Mouse (Mus musculus) hindbrain, postnatal 0 days (tissue): ENCODE measurements around the gene Chsy1. TPM values are rescaled to one million over a fixed set of nuclear protein-coding genes. Genes with fewer than 3 reads are reported as not detected.

Experiments used
- ATAC-seq: fragments of 200-750 bp; cut with Nextera tagmentation; 2 replicates; pipeline ENCODE4 v1.8.0; 2017; ENCODE audit warnings: mild to moderate bottlenecking, moderate TSS enrichment, moderate library complexity
- DNase-seq: peaks from one replicate; pipeline ENCODE4 v3.0.0-alpha.2; 2015; ENCODE audit warnings: low spot score
- H3K27ac ChIP-seq: fragments of 300-500 bp; sonication (generic); 2 replicates; pipeline ENCODE4 v1.5.1; 2014; ENCODE audit warnings: mild to moderate bottlenecking
- H3K27me3 ChIP-seq: fragments of 300-500 bp; sonication (generic); 2 replicates; pipeline ENCODE4 v1.6.1; 2014; ENCODE audit warnings: low read length, mixed read lengths; ENCODE audit not compliant: insufficient read depth
- H3K36me3 ChIP-seq: fragments of 300-500 bp; sonication (generic); 2 replicates; pipeline ENCODE4 v1.6.1; 2014; ENCODE audit warnings: low read length, mixed read lengths; ENCODE audit not compliant: insufficient read depth
- H3K4me1 ChIP-seq: fragments of 300-500 bp; sonication (generic); 2 replicates; pipeline ENCODE4 v1.6.1; 2014; ENCODE audit warnings: antibody characterized with exemption, low read length, mixed read lengths; ENCODE audit not compliant: insufficient read depth
- H3K4me2 ChIP-seq: fragments of 300-500 bp; sonication (generic); 2 replicates; pipeline ENCODE4 v1.6.1; 2014; ENCODE audit warnings: low read depth, mild to moderate bottlenecking, low read length, moderate library complexity, mixed read lengths
- H3K4me3 ChIP-seq: fragments of 300-500 bp; sonication (generic); 2 replicates; pipeline ENCODE4 v1.5.1; 2014; ENCODE audit warnings: low read length
- H3K9ac ChIP-seq: fragments of 300-500 bp; sonication (generic); replicated peaks from 2 replicates; pipeline ENCODE4 v1.6.1; 2014; ENCODE audit warnings: mild to moderate bottlenecking, low read length, moderate library complexity, mixed read lengths
- H3K9me3 ChIP-seq: fragments of 300-500 bp; sonication (generic); 2 replicates; pipeline ENCODE4 v1.6.1; 2016; ENCODE audit warnings: low read length, mixed read lengths
- CTCF ChIP-seq: IDR thresholded peaks from 2 replicates; pipeline ENCODE4 v1.5.1; 2016; ENCODE audit warnings: antibody characterized with exemption, control low read depth, low read depth
- WGBS: fragments of 180-500 bp; shearing (Covaris S2); extraction: QIAGEN DNeasy Blood & Tissue Kit; methylation state at CpG from one replicate; pipeline ENCODE4 v1.1.7; 2014; 5-methylcytosine and 5-hydroxymethylcytosine counted together
- polyA plus RNA-seq: library from polyadenylated mRNA; unstranded; fragments of >200 nt; fragmentation: Nextera tagmentation; extraction: Ambion mirVana; gene quantifications from 2 replicates; pipeline ENCODE4 v1.2.1, GENCODE M21; 2015
- total RNA-seq: library from RNA; depleted of rRNA; stranded (reverse); fragments of >200 nt; gene quantifications from 2 replicates; pipeline ENCODE4 v1.2.3, GENCODE M21; 2014

Chsy1 gene
- total and polyA plus RNA-seq, 2 experiments from 2014 or later, result 7.9 to 32.9 TPM

GRCm38 (mm10) chr7:66116906-66117482, 7.7 kb downstream of the Chsy1 start:
- no peak for ATAC-seq
- H3K36me3 ChIP-seq, result no peaks in the 10 kb centered on the region
- no peaks in the 10 kb centered on the region for H3K27me3 ChIP-seq
- H3K4me2 ChIP-seq, result no peak overlapping the region
- H3K9me3 ChIP-seq, result no peaks in the 10 kb centered on the region
- WGBS, result 80% methylated on average over 8 of the region's 8 CpGs
- DNase-seq, result no peak
- no peak for TF ChIP-seq CTCF
- H3K4me1 ChIP-seq, result peaks cover 7% of the 10 kb centered on the region
- no peak overlapping the region for H3K27ac ChIP-seq
- H3K9ac ChIP-seq, result no peak overlapping the region
- H3K4me3 ChIP-seq, result no peak overlapping the region

GRCm38 (mm10) chr7:66118046-66118445, 8.7 kb downstream of the Chsy1 start:
- H3K9ac ChIP-seq, result no peak overlapping the region
- H3K36me3 ChIP-seq, result no peaks in the 10 kb centered on the region
- H3K4me2 ChIP-seq, result no peak overlapping the region
- 91% methylated on average over 3 of the region's 3 CpGs for WGBS
- peaks cover 7% of the 10 kb centered on the region for H3K4me1 ChIP-seq
- H3K27me3 ChIP-seq, result no peaks in the 10 kb centered on the region
- TF ChIP-seq CTCF, result no peak
- ATAC-seq (no peak), DNase-seq (no peak)
- no peak overlapping the region for H3K4me3 ChIP-seq
- no peak overlapping the region for H3K27ac ChIP-seq
- H3K9me3 ChIP-seq, result no peaks in the 10 kb centered on the region

- Histone ChIP-seq H3K9ac (no peak overlapping the region), H3K4me1 (peaks cover 7% of the 10 kb centered on the region; the same call in 1 of the 2 replicates), H3K36me3 (no peaks in the 10 kb centered on the region), H3K4me3 (no peak overlapping the region), H3K27me3 (no peaks in the 10 kb centered on the region), H3K4me2 (no peak overlapping the region), H3K9me3 (no peaks in the 10 kb centered on the region), H3K27ac (no peak overlapping the region)
- DNase-seq, result no peak
- no peak for TF ChIP-seq CTCF
- ATAC-seq, result no peak
- WGBS, result 52% methylated on average over 7 of the region's 7 CpGs
Measured at GRCm38 (mm10) chr7:66118796-66119195, 9.5 kb downstream of the Chsy1 start.

- no peaks in the 10 kb centered on the region for H3K36me3 ChIP-seq
- H3K4me2 ChIP-seq, result no peak overlapping the region
- ATAC-seq, result no peak
- no peak for TF ChIP-seq CTCF
- H3K9me3 ChIP-seq, result no peaks in the 10 kb centered on the region
- peaks cover 7% of the 10 kb centered on the region; the same call in 1 of the 2 replicates for H3K4me1 ChIP-seq
- H3K9ac ChIP-seq, result no peak overlapping the region
- 35% methylated on average over 1 of the region's 1 CpGs for WGBS
- H3K27me3 ChIP-seq, result no peaks in the 10 kb centered on the region
- no peak overlapping the region for H3K4me3 ChIP-seq
- no peak overlapping the region for H3K27ac ChIP-seq
- DNase-seq, result peak; percentile 40
Measured at GRCm38 (mm10) chr7:66120139-66120538, 10.8 kb downstream of the Chsy1 start.

- no peak for DNase-seq
Measured at GRCm38 (mm10) chr7:66120702-66121396, 11.5 kb downstream of the Chsy1 start.

GRCm38 (mm10) chr7:66124551-66124968, 15.2 kb downstream of the Chsy1 start:
- no peak for ATAC-seq
- peaks cover 8% of the 10 kb centered on the region for H3K4me1 ChIP-seq

More at GRCm38 (mm10) chr7:66120702-66121396, 11.5 kb downstream of the Chsy1 start:
- Histone ChIP-seq H3K4me1 (peaks cover 7% of the 10 kb centered on the region; the same call in 1 of the 2 replicates), H3K9me3 (no peaks in the 10 kb centered on the region), H3K4me3 (no peak overlapping the region), H3K36me3 (peaks cover 1% of the 10 kb centered on the region; the same call in 1 of the 2 replicates), H3K27me3 (no peaks in the 10 kb centered on the region), H3K4me2 (no peak overlapping the region), H3K27ac (peak overlapping the region; percentile 12; the same call in 1 of the 2 replicates), H3K9ac (no peak overlapping the region)
- ATAC-seq, result no peak
- TF ChIP-seq CTCF, result no peak
- 59% methylated on average over 7 of the region's 7 CpGs for whole genome bisulfite sequencing

GRCm38 (mm10) chr7:66125368-66125767, 16.1 kb downstream of the Chsy1 start:
- no peak for TF ChIP-seq CTCF
- H3K27ac ChIP-seq, result no peak overlapping the region
- H3K27me3 ChIP-seq, result no peaks in the 10 kb centered on the region
- no peak overlapping the region for H3K9ac ChIP-seq
- 90% methylated on average over 14 of the region's 14 CpGs for WGBS
- ATAC-seq, result no peak
- DNase-seq, result no peak
- H3K9me3 ChIP-seq, result no peaks in the 10 kb centered on the region
- no peak overlapping the region for H3K4me2 ChIP-seq
- H3K36me3 ChIP-seq, result peaks cover 8% of the 10 kb centered on the region; the same call in 1 of the 2 replicates
- H3K4me1 ChIP-seq, result peaks cover 7% of the 10 kb centered on the region
- H3K4me3 ChIP-seq, result no peak overlapping the region

More at GRCm38 (mm10) chr7:66124551-66124968, 15.2 kb downstream of the Chsy1 start:
- H3K27ac ChIP-seq, result no peak overlapping the region
- no peaks in the 10 kb centered on the region for H3K9me3 ChIP-seq
- WGBS, result 74% methylated on average over 11 of the region's 11 CpGs
- TF ChIP-seq CTCF, result no peak
- DNase-seq, result no peak
- peaks cover 8% of the 10 kb centered on the region; the same call in 1 of the 2 replicates for H3K36me3 ChIP-seq
- H3K4me2 ChIP-seq, result no peak overlapping the region
- no peak overlapping the region for H3K9ac ChIP-seq
- no peak overlapping the region for H3K4me3 ChIP-seq
- H3K27me3 ChIP-seq, result no peaks in the 10 kb centered on the region
